Mouse (Mus musculus): Measurements from ENCODE around the gene Tmem170b.
"Not testable (repeated sequence)": the region's sequence is repeated elsewhere in the genome, so short reads cannot be mapped to it uniquely, and the experiment has no call there.

The Tmem170b gene

DNA sequence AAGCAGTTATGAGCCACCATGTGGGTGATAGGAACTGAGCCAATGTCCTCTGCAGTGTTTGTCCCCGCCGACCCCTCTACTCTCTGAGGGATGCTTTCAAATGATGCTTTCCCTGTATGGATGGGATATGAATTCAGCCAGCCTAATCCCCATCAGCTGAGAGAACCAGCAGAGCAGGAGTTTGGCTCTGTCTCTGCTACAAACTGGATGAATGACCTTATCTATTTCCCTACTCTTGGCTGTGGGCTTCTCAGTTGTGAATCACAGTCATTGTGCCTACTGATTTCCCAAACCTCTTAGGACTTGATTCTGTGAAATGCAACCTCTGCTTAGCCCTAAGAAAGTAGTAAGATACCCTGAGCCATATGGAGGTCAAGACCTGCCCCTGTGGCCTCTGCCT is 64.2 kb downstream of the Tmem170b start:
- no peak for DNase-seq (ENCODE audit: low read depth, low spot score)

GRCm38 (mm10) chr13:41670386-41671130 is 64.9 kb downstream of the Tmem170b start:
- peak; percentile 62 for DNase-seq (ENCODE audit: low read depth, low spot score)

DNA sequence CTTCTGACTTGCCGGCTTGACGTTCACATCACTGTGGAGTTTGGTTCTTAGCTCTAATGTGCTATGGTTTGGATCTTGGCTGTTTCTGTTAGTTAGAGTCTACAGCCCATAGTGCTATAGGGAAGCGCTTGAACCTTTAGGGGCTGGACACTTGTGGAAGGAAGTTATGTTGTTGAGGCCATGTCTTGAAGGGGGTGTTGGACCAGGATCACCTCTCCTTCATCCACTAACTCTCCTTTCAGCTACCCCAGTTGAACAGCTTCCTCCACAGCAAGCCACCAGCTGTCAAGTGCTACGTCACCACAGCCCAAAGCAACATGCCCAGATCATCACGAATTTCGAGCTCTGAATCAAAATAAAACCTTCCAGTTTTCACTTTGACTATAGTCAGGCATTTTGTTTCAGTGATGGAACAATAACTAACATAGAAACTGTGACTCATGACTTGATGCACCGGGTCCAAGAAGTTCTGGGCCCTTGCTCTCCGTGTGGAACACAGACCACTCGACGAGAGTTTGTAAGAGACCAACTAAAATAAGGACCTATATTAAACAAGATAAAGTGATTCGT is 65.5 kb downstream of the Tmem170b start:
- no peak for DNase-seq (ENCODE audit: low read depth, low spot score)

GRCm38 (mm10) chr13:41672904-41673303 is 67.2 kb downstream of the Tmem170b start:
- DNase-seq (ENCODE audit: low read depth, low spot score), result not testable (repeated sequence)

GRCm38 (mm10) chr13:41673541-41673940 is 67.8 kb downstream of the Tmem170b start:
- DNase-seq (ENCODE audit: low read depth, low spot score), result no peak

- not testable (repeated sequence) for DNase-seq (ENCODE audit: low read depth, low spot score)
Observed at GRCm38 (mm10) chr13:41674608-41675007, 68.9 kb downstream of the Tmem170b start.

DNA sequence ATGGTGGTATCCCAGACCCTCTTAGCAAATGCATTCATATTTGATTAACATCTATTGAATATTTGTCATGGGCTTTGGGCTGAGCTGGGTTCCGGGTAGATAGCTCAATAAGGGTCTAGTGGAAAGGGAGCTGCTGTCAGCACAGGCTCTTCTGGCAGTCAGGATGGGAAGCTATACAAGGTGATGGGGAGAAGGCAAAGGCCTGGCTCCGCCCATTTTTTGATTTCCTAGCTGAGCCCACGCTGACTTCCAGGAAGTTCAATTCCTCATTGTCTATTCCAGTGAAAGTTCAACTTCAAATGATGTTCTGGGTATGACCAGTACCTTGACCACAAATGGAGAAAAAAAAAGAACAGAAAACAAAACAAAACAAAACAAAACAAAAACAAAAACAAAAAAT is 69.8 kb downstream of the Tmem170b start:
- DNase-seq (ENCODE audit: low read depth, low spot score), result no peak

DNA sequence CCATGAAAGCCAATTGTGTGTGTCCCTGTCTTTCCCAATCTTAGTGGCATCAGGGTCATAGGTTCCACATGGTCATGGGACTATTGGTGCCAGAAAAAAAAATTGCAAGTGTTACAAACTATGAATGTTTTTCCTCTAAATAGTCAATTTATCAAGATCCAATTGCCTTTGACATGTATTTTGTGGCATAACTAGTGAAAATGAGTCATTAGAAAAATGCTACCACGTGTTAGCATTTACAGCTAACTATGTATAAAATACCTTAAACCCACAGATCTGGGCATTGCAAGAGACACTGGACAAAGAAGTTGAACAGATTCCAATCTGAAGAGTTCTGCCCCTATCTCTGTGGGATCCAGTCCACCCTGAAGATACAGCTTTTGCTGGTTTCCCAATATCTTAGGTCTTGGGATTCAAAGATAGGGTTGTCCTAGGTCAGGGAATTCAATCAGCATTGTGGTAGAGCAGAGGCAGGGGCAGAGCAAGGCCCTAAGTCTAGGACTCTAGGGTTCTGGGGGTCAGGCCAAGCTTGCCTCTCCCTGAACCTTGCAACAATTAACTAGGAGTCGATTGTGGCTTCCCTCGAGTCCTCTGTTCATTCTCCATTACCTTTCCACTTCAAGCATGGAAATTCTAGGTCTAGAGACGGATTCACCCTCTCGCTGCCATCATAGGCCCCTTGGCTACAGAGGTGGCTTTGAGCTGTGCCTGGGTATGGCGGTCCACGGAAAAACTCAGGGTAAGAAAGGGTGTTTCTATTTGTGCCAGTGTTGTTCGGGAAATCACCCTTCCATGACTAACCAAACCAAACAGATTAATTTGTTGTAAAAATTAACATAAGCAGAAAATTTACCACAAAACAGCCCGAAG is 70.5 kb downstream of the Tmem170b start:
- peak; percentile 78 for DNase-seq (ENCODE audit: low read depth, low spot score)

- DNase-seq (ENCODE audit: low read depth, low spot score), result no peak
Observed at GRCm38 (mm10) chr13:41676836-41677186, 71.1 kb downstream of the Tmem170b start.

- DNase-seq (ENCODE audit: low read depth, low spot score), result no peak
Observed at GRCm38 (mm10) chr13:41680854-41681549, 75.3 kb downstream of the Tmem170b start.

GRCm38 (mm10) chr13:41682341-41683119 is 76.8 kb downstream of the Tmem170b start:
- DNase-seq (ENCODE audit: low read depth, low spot score), result no peak

DNA sequence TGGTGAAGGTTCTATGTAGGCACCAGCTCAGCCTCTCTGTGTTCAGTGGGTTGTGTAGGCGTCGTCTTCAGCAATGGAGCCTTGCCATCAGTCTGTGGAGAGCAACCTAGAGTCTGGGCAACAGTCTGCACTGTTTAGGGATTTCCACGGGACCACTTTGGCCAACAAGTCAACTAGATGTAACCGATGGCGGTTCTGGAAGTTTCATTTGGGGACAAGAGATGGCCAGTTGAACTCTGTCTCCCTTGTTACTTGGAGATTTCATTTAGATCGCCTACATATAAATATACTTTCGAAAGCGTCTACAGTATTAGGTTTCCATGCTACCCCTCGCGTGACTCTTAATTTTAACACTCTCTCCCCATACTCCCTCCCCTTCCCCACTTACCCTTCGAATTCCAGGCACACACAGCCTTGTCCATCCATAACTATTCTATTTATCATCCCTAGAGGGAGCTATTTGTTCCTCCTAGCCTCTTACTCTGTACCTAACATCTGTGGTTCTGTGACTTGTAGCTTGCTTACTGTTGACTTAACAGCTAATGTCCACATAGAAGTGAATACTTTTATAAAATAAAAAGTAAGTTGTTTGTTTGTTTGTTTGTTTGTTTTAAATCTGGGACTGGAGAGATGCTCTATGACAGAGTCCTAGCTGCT is 77.8 kb downstream of the Tmem170b start:
- no peak for DNase-seq (ENCODE audit: low read depth, low spot score)

GRCm38 (mm10) chr13:41685499-41685898 is 79.8 kb downstream of the Tmem170b start:
- DNase-seq (ENCODE audit: low read depth, low spot score), result no peak

GRCm38 (mm10) chr13:41689055-41689454 is 83.3 kb downstream of the Tmem170b start:
- peak; percentile 45 for DNase-seq (ENCODE audit: low read depth, low spot score)

GRCm38 (mm10) chr13:41689598-41690045 is 83.9 kb downstream of the Tmem170b start:
- peak; percentile 39 for DNase-seq (ENCODE audit: low read depth, low spot score)

All from 3T3-L1 (cell line).